Mouse (Mus musculus) mouse embryonic stem cell (cell line): ENCODE results near the gene Tpm3.

ENCODE experiments used
- in situ Hi-C, 2 experiments: fragments of 300-500 bp; cut with MboI; formaldehyde crosslinking; loops; 1 replicate in 1 of 2; 3 replicates in 1 of 2; pipeline ENCODE4 v1.14.3; 2019 to 2020; ENCODE audit warnings: low sequenced_read_pairs in 2 of 2, low pct_unique_long_range_greater_than_20kb in 1 of 2, mixed read lengths in 1 of 2; ENCODE audit not compliant: unreplicated experiment in 1 of 2

The Tpm3 gene

DNA sequence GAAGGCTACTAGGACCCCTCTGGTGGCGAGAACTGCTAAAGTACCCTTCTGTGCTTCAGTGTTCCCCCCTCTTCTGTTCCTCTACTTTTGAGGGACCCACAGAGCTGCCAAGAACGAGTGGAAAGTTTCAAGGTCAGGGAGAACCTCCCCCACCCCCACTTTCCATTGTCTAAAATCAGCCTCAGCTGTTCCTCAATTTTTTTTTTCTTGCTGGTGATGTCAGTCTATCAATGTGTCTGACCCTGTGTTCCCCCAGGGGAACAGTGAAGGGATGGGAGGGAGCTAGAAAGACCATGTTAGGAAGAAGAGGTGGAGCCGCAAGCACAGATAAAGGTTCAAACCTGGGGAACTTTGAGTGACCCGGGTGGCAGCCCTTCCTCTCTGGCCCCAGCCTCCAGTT is at the start of gene Tpm3:
Gene Tpm3 (plus strand): TSS at position 356 of the 400 bp plus-strand sequence.
- in situ Hi-C loops: no loop called here

DNA sequence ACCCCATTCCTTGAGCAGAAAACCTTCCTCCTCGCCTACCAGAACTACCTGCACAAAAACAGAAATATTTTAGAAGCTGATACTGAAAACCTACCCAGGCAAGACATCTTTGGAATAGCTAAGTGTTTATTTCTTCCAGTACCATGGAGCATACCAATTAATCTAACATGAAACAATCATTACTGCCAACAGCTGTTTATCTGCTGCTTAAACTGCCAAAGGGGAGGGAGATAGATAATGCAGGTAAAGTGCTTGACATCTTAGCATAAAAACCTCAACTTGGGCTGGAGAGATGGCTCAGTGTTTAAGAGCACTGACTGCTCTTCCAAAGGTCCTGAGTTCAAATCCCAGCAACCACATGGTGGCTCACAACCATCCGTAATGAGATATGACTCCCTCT is 37.8 kb upstream of the Tpm3 start:
- in situ Hi-C loops: loop anchor here (25.0 kb wide), 3 partner anchors 453 to 1722 kb away; partner anchors contain the start of genes Ilf2 (in 2 of the 2), Snapin (in 2 of the 2) and Rit1 (in 1 of the 2)

DNA sequence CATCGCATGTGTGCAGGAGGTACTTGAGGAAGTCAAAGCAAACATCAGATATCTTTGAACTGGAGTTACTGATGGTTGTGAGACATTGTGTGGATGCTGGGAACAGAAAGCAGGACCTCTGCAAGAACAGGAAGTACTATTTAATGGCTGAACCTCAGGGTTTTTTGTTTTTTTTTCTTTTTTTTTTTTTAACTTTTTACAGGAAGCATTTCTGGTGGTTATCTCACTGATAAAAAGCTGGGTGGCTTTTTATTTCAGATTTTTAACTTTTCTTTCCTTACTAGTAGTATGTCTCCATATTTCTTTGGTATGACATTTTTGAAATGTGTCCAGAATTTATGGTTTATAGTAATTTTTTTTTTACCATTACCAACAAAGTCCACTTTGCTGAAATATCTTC is 36.2 kb upstream of the Tpm3 start:
- in situ Hi-C loops: loop anchor here (25.0 kb wide), 3 partner anchors 451 to 1724 kb away; partner anchors contain the start of genes Ilf2 (in 2 of the 2), Snapin (in 2 of the 2) and Rit1 (in 1 of the 2)

DNA sequence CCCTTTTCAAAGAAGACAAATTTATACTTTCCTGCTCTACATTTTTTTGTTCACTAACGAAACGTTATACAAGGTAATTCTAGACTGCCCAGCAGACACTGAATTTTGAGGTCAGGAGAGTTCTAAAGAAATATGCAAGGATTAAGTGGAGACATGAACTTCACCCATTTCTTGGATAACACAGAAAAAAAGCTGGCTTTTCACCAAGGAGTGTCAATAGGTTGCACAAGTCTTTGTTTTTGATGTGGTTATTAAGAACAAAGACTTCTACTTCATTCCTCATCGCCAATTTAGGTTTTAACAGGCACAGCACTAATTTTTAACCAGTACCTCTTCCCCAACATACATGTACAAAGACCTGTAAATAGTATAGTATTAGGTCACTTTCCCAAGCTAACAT is 22.8 kb upstream of the Tpm3 start:
- in situ Hi-C loops: loop anchor here (25.0 kb wide), 3 partner anchors 438 to 1737 kb away; partner anchors contain the start of genes Ilf2 (in 2 of the 2), Snapin (in 2 of the 2) and Rit1 (in 1 of the 2)

DNA sequence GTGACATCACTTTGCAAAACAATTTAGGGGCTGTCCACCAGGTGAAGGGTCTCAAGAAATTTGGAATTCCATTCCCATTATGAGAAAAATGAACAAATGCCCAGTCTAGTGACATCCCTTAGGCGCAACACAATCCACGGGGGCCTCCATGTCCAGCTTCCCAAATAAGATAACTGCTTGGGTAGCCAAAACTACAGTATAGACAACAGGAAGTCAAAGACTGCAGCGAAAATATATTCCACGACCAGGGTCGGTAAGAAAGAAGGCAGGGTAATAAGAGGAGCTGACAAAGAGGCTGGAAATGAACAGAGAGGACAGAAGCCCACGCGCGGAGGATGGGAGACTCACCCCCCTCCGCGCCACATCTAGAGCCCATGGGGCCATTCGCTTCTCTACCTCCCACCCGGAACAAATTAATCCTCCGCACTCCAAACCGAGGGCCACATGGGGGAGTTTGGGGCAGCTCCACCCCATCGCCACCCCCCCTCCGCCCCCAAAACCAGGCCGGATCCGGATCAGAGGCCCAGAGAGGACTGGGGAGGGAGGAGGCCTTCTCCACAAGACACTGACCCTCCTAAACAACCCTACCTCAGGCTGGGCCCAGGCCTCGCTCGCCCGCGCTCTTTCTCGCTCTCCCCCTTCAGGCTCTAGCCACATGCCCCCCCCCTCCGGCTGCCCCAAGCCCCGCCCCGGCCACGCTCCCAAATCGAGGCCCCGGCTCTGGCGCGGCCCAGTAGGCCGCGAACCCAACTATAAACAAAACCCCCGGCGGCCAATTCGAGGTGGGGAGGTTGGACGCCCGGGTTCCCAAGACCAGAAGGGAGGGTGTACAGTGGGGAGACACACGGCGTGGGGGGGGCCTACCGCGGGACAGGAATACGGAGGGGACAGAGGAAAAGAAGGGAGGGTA is 20.8 kb upstream of the Tpm3 start, which contains the start of gene 4933434E20Rik:
Gene 4933434E20Rik (plus strand): TSS at position 196 of the 910 bp plus-strand sequence.
- in situ Hi-C loops: no loop called here

DNA sequence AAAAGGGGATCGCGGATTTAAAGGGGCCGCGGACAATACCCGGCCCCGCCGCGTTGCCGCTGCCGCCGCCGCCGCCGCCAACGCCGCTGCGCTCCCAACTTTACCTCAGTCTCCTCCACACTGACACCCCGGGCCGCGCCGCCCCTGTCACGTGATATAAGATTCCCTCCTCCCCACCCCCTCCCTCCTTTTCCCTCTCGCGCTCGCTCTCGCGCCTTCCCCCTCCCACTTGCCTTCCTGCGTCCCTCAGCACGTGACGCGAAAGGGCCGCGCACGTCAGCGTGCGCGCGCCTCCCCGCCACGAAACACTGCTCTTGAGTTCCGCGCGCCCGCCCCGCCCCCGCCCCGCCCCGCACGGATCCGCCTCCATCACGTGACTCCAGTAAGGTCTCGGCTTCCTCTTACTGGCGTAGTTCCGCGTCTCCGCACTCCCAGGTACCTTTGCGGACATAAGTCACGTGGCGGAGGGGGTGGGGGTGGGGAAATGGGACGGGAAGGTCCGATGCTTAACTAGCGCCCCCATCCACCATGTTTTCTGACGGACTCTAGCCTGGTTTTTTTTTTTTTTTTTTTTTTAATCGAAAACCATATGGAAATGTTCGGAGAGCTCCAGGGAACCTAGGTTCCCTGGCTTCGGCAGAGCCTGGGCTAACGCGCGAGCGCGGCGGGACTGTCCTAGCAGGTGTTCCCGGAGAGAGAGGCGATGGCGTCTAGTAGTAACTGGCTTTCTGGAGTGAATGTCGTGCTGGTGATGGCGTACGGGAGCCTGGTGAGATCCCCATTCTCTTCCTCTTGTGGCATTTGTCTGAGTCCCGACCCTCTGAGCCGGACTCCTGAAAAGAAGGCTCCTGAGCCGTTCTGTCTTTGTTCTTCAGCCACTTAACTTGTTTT is 19.9 kb upstream of the Tpm3 start, which contains the start of gene Ubap2l:
Gene Ubap2l (minus strand): TSS at position 278 of the 891 bp plus-strand sequence.
- in situ Hi-C loops: no loop called here

DNA sequence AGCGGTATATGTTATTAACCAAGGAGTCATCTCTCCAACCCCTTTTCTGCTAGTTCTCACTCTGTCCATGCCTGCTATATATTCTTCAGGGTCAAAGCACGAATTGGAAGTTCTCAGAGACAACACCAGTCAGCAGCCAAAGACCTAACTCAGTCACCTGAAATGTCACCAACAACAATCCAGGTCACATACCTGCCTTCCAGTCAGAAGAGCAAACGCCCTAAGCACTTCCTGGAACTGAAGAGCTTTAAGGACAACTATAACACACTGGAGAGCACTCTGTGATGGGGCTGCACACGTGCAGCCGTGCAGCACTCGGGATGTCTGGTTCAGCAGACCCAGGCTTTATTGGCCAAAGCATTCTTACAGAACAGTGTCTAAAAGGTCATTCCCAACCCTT is 10.9 kb upstream of the Tpm3 start:
- in situ Hi-C loops: no loop called here

DNA sequence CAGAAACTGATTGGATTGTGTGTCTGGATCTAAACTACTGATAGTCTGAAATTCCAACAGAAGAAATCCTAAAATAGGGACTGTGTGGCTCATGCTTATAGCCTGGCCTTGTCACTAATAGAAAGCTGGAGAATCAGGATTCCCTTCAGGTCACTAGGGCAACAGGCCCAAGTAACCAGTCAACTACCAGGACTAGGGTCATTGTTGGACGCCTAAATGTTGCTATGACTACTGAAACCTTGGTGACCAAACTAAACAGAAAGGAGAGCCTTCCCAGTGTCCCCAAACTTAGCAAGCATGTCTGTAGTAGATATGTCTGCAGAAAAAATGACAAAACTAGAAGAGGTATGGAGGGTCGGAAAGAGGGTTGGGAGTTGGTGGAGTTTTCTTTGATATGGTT is 9.9 kb upstream of the Tpm3 start:
- in situ Hi-C loops: no loop called here

DNA sequence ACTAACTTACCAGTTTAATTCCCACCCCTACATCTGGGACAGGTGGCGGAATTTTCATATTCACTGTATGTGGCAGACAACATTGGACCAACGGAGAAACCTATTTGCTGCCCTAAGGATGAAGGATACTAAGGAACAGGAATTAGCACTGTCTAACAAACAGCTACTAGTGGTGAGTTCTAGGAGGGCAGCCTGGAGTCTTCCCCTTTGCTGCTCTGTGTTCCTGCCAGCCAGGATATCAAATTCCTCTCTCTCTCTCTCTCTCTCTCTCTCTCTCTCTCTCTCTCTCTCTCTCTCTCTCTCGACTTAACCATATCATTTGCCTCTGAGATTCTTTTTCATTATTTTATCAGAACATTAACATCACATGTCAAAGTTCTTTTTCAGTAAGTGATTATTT is 8.1 kb upstream of the Tpm3 start:
- in situ Hi-C loops: no loop called here

DNA sequence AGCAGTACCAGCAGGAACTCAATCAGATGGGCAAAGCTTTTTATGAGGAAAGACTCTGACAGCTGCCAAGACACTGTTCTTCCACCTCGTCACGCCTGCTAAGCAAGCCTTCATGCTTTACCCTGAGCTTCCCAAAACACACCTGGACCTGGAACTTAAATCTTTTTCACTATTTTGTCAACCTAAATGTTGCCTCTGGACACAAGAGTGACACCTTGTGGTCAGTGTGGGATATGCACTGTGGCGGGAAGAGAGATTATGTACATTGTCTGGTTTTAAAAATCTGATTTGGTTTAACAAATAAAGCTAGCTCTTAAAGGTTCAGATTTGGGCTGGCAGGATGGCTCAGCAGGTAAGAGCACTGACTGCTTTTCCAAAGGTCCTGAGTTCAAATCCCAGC is 6.9 kb upstream of the Tpm3 start:
- in situ Hi-C loops: no loop called here

DNA sequence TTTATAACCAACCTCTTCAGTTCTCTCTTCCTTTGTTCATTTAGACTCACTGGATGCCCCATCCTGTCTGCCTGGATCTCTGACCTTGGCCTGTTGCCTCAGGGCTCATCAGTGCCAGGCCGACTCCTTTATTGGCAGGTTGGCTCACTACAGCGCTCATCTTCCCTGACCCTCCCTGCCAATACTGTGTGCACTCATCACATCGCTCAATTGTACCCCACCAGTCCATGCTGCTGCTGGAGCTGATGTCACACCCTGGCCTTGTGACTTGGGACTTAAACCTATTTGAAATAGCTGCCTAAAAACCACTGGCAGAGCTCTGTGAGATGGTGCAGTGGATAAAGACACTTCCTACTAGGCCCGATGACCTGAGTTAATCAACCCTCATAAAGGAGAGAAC is 4.6 kb upstream of the Tpm3 start:
- in situ Hi-C loops: no loop called here

DNA sequence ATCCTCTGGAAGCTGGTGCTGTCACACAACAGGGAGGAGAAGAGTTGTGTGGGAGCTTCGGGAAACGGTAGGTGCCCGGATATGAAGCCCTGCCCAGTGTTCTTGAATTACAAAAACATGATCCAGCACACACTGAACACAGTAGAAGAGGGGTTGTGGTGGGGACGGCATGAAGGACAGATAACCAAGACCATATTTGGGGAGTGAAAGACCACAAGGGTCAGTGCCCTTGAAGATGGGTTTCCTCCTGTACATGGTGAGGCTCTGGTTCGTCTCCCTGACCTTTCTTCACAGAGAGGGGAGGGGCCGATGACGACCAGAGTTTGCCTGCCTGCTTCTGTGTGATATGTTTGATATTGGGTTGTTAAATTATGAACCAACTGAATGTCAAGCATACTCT is 2.8 kb upstream of the Tpm3 start:
- in situ Hi-C loops: no loop called here

DNA sequence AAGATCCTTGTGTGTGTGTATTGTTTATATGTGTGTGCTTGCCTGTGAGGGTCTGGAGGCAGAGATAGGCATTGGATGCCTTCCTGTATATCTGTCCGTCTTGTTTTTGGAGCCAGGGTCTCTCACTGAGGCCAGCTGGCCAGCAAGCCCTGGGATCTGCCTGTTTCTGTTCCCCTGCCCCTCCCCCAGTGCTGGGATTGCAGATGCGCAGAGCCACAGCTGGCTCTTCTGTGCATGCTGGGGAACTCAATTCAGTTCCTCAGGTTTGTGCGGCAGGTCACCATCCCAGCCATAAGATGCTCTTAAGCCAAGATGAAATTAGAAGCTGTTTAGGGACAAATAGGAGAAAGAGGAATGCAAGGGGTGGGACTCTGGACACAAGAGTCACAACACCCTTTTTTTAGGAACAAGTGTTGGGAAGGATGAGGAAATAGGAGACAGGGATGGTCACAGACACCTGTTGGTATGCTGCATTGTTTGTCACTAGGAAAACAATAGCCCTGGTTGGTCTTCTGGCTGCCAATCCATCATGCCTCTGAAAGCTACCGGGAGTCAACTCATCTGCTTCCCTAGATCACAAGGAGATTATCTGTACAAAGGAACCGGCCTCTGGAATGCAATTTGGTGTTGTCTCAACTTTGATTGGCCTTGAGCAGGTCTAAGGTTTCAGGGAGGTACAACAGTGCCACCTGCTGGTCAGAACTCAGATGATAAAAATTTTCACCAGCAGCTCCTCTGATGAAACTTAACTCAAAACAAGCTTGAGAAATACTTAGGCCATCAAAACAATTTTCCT is 4.7 kb downstream of the Tpm3 start:
- in situ Hi-C loops: no loop called here

DNA sequence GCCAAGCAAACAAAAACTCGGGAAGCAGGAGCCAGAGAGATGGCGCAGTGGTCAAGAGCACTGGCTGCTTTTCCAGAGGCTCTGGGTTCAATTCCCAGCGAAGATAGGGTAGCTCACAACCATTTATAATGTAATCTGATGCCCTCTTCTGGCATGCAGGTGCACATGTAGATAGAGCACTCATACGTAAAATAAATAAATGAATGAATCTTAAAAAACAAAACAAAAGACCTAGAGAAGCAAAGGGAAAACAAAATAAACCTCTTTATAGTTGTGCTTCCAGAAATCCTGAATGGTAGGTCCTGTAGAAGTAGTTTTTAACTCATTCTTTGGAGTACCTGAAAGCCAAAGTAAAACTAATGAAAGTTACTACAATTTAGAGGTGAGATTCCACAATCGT is 5.8 kb downstream of the Tpm3 start:
- in situ Hi-C loops: no loop called here

DNA sequence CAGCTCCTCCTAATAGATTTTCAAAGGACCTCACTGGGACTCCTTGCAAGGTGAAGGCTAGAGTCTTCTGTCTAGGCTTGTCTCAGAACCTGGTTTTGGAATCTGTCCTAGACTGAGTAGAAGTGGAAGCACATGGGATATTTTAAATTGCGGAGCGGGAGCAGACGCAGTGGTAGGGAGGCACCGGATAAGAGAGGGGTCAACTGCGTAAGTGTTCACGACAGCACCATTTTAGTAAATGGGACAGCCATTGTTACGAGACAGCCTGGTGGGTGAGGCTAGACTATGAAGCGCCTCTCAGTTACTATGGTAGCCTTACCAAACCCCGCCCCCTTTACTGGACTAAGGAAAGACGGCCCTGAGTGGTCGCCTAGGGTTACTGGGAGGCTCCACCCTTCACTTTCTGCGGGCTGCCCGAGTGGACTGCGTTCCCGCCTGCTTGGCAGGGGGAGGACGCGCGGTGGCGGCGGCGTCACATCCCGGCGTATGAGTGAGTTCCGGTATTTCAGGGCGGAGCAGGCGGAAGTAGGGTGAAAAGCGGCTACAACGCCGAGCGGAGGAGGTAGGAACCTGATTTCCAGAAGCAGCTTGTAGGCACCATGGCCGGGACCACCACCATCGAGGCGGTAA is 6.8 kb downstream of the Tpm3 start:
- in situ Hi-C loops: no loop called here

DNA sequence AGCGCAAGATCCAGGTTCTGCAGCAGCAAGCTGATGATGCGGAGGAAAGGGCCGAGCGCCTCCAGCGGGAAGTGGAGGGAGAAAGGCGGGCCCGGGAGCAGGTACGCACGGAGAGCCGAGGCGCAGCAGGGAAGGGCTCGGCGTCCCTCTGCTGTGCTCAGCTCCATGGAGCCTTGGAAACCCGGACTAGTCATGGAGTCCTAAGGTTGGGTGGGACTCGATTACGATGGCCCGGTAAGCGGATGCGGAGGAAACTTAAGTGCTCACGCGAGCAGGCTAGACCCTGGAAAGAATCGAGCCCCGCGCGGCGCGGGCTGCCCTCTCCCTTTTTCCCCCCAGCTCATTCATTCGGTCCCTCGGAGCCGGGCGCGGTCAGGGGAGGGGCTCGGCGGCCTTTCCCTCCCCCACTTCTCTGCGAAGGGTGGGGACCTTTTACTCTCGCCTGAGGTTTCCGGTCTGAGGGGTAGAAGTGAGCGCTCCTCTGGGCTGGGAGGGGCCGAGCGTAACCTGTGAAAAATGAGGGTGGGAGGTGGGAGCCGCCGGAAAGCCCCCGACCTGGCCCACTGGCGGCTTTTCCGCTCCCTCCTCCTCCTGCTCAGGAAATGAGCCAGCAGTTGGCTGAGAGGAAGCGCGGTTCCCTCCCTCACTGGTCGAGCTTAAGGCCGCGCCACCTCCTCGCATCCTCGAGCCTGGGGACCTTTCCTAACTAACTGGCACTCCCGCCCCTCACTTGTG is 7.5 kb downstream of the Tpm3 start:
- in situ Hi-C loops: no loop called here

DNA sequence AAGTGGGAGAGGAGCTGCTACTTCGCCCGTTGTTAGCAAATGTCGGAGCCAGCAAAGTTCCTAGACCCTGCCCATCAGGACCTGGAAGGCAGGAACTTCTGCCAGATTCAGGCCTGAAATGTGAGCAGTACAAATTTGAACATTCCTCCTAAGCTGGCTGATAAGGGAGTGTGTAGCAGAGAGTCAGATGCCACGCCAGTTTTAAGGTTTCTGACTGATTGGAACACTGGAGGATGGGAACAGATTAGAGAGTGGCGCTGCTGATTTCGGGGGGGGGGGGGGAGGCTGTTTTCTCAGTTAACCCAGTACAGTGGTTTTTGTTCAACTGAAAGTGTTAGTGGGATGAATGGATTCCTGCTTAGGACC is 8.0 kb downstream of the Tpm3 start:
- in situ Hi-C loops: no loop called here
